Mouse (Mus musculus): ENCODE results near the gene Dnajb4.

- TF ChIP-seq CTCF (IDR thresholded peaks at IDR 0.05; ENCODE audit: borderline replicate concordance, insufficient read depth, low read length): no peak
- TF ChIP-seq POLR2A (IDR thresholded peaks at IDR 0.05; ENCODE audit: low read depth, low read length): no peak
Observed at GRCm38 (mm10) chr3:152190679-152191477, 19.2 kb downstream of the Dnajb4 start.

Measured in embryonic fibroblast, embryonic 13.5 days (primary cell).